In genomic region chr7:100233681-100234080, GRCm38 (mm10) we compare ENCODE assay signal across 18 mouse cellular contexts. TPM values are rescaled to one million over a fixed set of nuclear protein-coding genes. Genes with fewer than 3 reads are reported as not detected.
DNase-seq lines count a peak whose midpoint lies in the region; ATAC-seq lines count a peak whose summit lies in the region.
"Had no signal": no experiment of that assay in that cellular context is flagged by ENCODE, and none has a peak within 500 bp of the region (broad histone marks: within the 10 kb centered on the region; RNA-seq: fewer than 3 reads in every experiment).

No protein-coding gene starts in this region.

- no peaks in the 10 kb centered on the region for H3K9me3 ChIP-seq in megakaryocyte, embryonic 14.5 days
- no peaks in the 10 kb centered on the region for H3K9me3 ChIP-seq in liver, embryonic 13.5 days (replicated peaks)
- H3K9me3 ChIP-seq: embryonic facial prominence, embryonic 10.5 days; heart, embryonic 10.5 days; hindbrain, embryonic 15.5 days; limb, embryonic 10.5 days; neural tube, embryonic 15.5 days; stomach, embryonic 15.5 days had no signal

- peaks cover 52% of the 10 kb centered on the region for H3K4me1 ChIP-seq in megakaryocyte, embryonic 14.5 days
- peaks cover 20% of the 10 kb centered on the region for H3K4me1 ChIP-seq in liver, embryonic 13.5 days (replicated peaks)
- H3K4me1 ChIP-seq: limb, embryonic 10.5 days; stomach, embryonic 15.5 days had no signal

- peaks cover 16% of the 10 kb centered on the region for H3K36me3 ChIP-seq in megakaryocyte, embryonic 14.5 days (replicated peaks; ENCODE audit: low read length)
- H3K36me3 ChIP-seq in liver, embryonic 13.5 days: no peaks in the 10 kb centered on the region
- H3K36me3 ChIP-seq: embryonic facial prominence, embryonic 10.5 days; heart, embryonic 10.5 days; hindbrain, embryonic 15.5 days; limb, embryonic 10.5 days; neural tube, embryonic 15.5 days; stomach, embryonic 15.5 days had no signal

- peak; percentile 39 for DNase-seq in c-Kit-positive CD71-positive TER-119-positive erythroid progenitor cells, embryonic 14.5 days (ENCODE audit: low spot score)
- peak; percentile 10 for DNase-seq in liver, embryonic 13.5 days
- DNase-seq in lung, postnatal 25 days (ENCODE audit: low spot score): no peak
- DNase-seq in embryo, embryonic 11 days: no peak
- DNase-seq in kidney, postnatal 36 days: no peak

- ATAC-seq in megakaryocyte, adult 5-6 weeks (ENCODE audit: poor library complexity, severe bottlenecking): no peak
- peak; percentile 58 for ATAC-seq in liver, embryonic 13.5 days (ENCODE audit: low read depth)
- peak; percentile 39 for ATAC-seq in megakaryocyte-erythroid progenitor cell, adult 5-6 weeks (replicated peaks; ENCODE audit: low FRiP score, low TSS enrichment, poor library complexity, severe bottlenecking)
- ATAC-seq: lung, postnatal 0 days had no signal

- H3K27ac ChIP-seq in liver, embryonic 13.5 days: peak overlapping the region; percentile 72
- H3K27ac ChIP-seq: embryonic facial prominence, embryonic 10.5 days; heart, embryonic 10.5 days; hindbrain, embryonic 15.5 days; limb, embryonic 10.5 days; neural tube, embryonic 15.5 days; stomach, embryonic 15.5 days had no signal

- H3K4me3 ChIP-seq in megakaryocyte, embryonic 14.5 days (replicated peaks): peak overlapping the region; percentile 64
- no peak overlapping the region for H3K4me3 ChIP-seq in liver, embryonic 13.5 days (replicated peaks)
- H3K4me3 ChIP-seq: embryonic facial prominence, embryonic 10.5 days; heart, embryonic 10.5 days; hindbrain, embryonic 15.5 days; limb, embryonic 10.5 days; neural tube, embryonic 15.5 days; stomach, embryonic 15.5 days had no signal

- no peak overlapping the region for H3K4me2 ChIP-seq in liver, embryonic 13.5 days
- H3K4me2 ChIP-seq: hindbrain, embryonic 15.5 days; neural tube, embryonic 15.5 days; stomach, embryonic 15.5 days had no signal

- H3K27me3 ChIP-seq in megakaryocyte, embryonic 14.5 days (replicated peaks): no peaks in the 10 kb centered on the region
- H3K27me3 ChIP-seq in liver, embryonic 13.5 days: no peaks in the 10 kb centered on the region
- H3K27me3 ChIP-seq: hindbrain, embryonic 15.5 days; neural tube, embryonic 15.5 days; stomach, embryonic 15.5 days had no signal

- H3K9ac ChIP-seq in liver, embryonic 13.5 days: peak overlapping the region; percentile 52
- H3K9ac ChIP-seq: hindbrain, embryonic 15.5 days; neural tube, embryonic 15.5 days; stomach, embryonic 15.5 days had no signal

RNA-seq across cellular contexts. Expression of gene Pgm2l1, which starts 6.5 kb away (rescaled TPM):
- 8.0 and 21.0 TPM in 2 replicates for polyA plus RNA-seq in megakaryocyte, embryonic 14.5 days (2012; ENCODE audit: insufficient read depth, low replicate concordance)
- 9.8 and 11.9 TPM in 2 replicates for total RNA-seq in megakaryocyte, adult 5-6 weeks (2015)
- total RNA-seq in megakaryocyte, adult 5-6 weeks (2017): 7.7 and 9.6 TPM in 2 replicates
- 1.8 and 2.0 TPM in 2 replicates for polyA plus RNA-seq in liver, embryonic 13.5 days (2015; fragmentation: Nextera tagmentation; extraction: Ambion mirVana)
- total RNA-seq in megakaryocyte-erythroid progenitor cell, adult 5-6 weeks (2014; fragmentation: Nextera tagmentation): 11.6 and 21.7 TPM in 2 replicates
- 13.7 and 18.0 TPM in 2 replicates for total RNA-seq in megakaryocyte-erythroid progenitor cell, adult 5-6 weeks (2017)

RNA-seq across cellular contexts. Expression of gene P4ha3, which starts 51.6 kb away (rescaled TPM):
- polyA plus RNA-seq in megakaryocyte, embryonic 14.5 days (2012; ENCODE audit: insufficient read depth, low replicate concordance): 0.22 TPM in 1 of 2 replicates, not detected in the other
- not detected in 2 replicates for total RNA-seq in megakaryocyte, adult 5-6 weeks (2015)
- not detected in 2 replicates for total RNA-seq in megakaryocyte, adult 5-6 weeks (2017)
- 0.76 and 1.3 TPM in 2 replicates for polyA plus RNA-seq in liver, embryonic 13.5 days (2015; fragmentation: Nextera tagmentation; extraction: Ambion mirVana)
- total RNA-seq in megakaryocyte-erythroid progenitor cell, adult 5-6 weeks (2014; fragmentation: Nextera tagmentation): not detected in 2 replicates
- 0.38 TPM in 1 of 2 replicates, not detected in the other for total RNA-seq in megakaryocyte-erythroid progenitor cell, adult 5-6 weeks (2017)
- total RNA-seq: liver, adult 2 months had no signal

RNA-seq across cellular contexts. Expression of gene Kcne3, which starts 57.4 kb away (rescaled TPM):
- polyA plus RNA-seq in megakaryocyte, embryonic 14.5 days (2012; ENCODE audit: insufficient read depth, low replicate concordance): not detected in 2 replicates
- total RNA-seq in megakaryocyte, adult 5-6 weeks (2015): 18.0 and 21.1 TPM in 2 replicates
- total RNA-seq in megakaryocyte, adult 5-6 weeks (2017): 12.0 and 19.5 TPM in 2 replicates
- 1.5 TPM in 2 replicates for polyA plus RNA-seq in liver, embryonic 13.5 days (2015; fragmentation: Nextera tagmentation; extraction: Ambion mirVana)
- 4.1 TPM in 1 of 2 replicates, not detected in the other for total RNA-seq in megakaryocyte-erythroid progenitor cell, adult 5-6 weeks (2014; fragmentation: Nextera tagmentation)
- 0.38 TPM in 1 of 2 replicates, not detected in the other for total RNA-seq in megakaryocyte-erythroid progenitor cell, adult 5-6 weeks (2017)
- total RNA-seq: layer of hippocampus, postnatal 14 days; midbrain, postnatal 0 days had no signal

Comparison
In these comparisons a context has a peak if more than half of its experiments do, and no peak if none do; other contexts are left out.
1. DNase-seq: peak in c-Kit-positive CD71-positive TER-119-positive erythroid progenitor cells, embryonic 14.5 days (single experiment) and liver, embryonic 13.5 days (single experiment); none in lung, postnatal 25 days (single experiment), embryo, embryonic 11 days (single experiment) and kidney, postnatal 36 days (0 of 2).